Mouse (Mus musculus): ENCODE data around the gene Ost4.
"Not testable (repeated sequence)": the region's sequence is repeated elsewhere in the genome, so short reads cannot be mapped to it uniquely, and the experiment has no call there.

Gene Ost4

DNA sequence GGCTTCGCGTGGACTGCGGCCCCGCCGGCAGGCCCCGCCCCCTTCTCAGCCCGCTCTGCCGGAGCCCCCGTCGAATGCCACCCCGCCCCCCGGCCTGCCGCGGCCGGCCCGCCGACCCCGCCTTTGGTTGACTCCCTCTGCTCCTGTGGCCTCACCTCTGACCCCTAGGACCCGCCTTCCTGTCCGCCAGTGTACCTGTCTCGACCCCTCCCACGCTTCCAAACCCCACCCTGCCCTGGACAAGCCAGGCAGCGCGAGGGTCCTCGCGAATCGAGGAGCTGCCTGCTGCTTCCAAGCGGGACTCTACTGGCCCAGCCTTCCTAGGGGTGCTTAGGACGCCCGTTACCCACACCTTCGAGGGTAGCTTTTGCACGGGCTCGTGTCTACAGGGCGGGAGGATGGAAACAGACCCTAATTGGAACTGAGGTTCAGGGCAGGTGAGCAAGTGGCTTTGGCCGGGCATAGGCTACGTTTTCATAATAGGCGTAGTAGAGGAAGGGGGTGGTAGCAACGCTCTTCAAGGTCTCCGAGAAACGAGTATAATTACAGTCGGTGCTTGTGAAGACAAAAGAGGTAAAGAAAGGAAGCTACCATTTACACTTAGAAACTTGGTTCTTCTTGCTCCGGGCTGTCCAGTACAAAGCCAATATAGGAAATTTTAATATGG, 18.4 kb downstream of the Ost4 start:
- DNase-seq = no peak

- DNase-seq = peak; percentile 94
Measured at GRCm38 (mm10) chr5:30888337-30889087, 19.1 kb downstream of the Ost4 start, which contains the start of gene Agbl5. Gene Agbl5 (plus strand): TSS chr5:30888694.

GRCm38 (mm10) chr5:30887858-30888336, 19.7 kb downstream of the Ost4 start:
- DNase-seq = peak; percentile 93

DNA sequence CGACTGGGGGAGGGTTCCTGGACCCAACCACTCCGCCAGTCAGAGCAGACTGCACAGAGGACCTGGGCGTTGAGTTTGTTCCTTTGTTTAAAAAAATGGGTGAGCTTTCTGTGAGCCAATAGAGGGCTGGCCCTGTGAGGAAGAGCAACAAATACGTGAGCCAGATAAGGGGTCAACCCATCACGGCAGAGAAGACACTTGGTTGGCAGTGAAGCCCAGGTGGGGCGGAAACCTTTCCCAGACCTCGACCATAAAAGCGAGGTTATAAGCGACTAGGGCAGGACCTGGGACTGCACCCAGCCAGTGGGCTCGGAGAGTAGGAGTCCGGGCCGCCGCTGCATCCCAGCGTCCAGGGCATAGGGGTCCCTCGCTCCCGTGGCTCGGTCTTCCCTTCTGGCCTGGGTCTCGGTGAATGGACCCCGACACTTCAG, 20.2 kb downstream of the Ost4 start:
- peak; percentile 57 for DNase-seq

DNA sequence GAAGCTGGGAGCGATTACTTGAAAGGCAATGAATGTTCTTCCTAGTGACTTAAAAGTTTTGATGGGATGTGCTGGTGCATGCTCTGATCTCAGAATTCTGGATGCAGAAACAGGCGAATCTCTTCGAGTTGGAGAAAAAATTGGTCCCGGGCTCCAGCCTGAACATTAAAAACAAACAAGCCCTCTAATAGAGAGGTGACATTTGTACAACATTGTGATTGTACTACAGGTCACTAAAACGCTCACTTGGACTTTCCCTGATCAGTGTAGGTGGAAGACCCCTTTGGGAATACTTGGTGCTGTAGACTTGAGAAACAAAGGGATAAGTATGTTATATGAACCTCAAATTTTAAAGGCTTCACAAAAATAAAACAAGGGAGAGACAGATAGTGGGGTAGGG, 20.9 kb downstream of the Ost4 start:
- DNase-seq = no peak

DNA sequence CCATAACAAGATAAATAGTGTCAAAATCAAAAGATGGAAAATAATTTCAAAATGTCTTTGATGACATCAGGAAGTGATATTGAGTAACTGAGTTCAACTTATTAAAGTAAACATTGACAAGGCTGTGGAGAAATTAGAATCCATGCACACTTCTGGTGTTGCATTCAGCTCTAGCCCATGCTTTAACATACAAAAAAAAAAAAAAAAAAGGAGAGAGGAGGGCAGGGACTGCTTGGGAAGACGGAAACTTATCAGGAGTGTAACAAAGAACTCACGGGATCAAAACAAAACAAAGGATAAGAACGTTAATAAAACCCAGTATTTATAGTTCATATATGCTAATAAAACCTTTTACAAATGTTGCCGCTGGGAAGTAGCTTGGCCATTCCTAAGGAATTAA, 21.4 kb downstream of the Ost4 start:
- DNase-seq = no peak

DNA sequence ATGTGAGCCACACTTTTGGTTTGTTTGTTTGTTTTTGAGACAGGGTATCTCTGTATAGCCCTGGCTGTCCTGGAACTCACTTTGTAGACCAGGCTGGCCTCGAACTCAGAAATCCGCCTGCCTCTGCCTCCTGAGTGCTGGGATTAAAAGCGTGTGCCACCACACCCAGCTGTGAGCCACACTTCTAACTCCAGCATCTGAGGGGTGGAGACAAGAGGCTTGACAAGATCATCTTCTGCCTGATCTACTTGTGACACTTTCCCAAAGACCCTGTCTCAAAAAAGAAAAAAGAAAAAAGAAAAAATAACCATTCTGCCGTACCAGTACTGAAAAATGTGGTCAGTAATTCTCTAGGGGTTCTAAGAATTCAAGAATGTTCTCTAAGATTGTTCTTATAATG, 25.7 kb downstream of the Ost4 start:
- DNase-seq = not testable (repeated sequence)

DNA sequence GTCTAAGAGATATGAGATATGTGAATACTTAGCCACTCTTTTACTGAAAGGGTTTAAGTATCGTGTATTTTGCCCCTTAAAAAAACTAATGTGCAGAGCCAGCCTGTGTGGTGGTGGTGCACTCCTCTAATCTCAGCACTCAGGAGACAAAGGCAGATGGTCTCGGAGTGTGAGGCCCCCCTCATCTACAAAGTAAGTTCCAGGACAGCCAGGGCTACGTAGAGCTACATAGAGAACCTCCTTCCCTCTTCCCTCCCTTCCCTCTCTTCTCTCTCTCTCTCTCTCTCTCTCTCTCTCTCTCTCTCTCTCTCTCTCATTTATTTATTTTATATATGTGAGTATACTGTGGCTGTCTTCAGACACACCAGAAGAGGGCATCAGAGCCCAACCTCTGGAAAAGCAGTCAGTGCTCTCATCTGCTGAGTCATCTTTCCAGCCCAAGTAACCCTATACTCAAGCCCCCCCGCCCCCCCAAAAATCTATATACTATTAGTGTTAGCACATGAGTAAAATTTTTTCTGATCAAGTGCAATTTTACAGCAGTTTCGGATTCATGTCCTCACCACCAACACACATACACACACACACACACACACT, 28.1 kb downstream of the Ost4 start:
- no peak for DNase-seq

GRCm38 (mm10) chr5:30878616-30879015, 29.0 kb downstream of the Ost4 start:
- DNase-seq = peak; percentile 73

DNA sequence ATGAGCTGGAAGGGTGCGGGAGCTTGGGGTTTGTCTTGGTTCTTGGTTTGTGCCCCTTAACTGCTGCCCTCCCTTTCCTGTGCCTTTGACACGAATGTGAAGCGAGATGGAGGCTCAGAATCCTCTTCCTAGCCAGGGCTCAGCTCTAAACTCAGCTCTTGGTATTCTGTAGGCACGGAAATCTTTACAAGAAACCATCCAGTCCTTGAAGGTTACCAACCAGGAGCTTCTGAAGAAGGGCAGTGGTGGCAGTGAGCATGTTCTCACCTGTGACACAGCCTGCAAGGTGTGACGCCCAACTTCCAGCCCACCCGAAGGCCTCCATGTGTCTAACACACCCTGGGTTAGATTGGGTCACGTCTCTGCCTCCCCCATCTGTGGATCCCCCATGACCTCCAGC, 33.2 kb downstream of the Ost4 start:
- DNase-seq = no peak

- DNase-seq = no peak
Measured at GRCm38 (mm10) chr5:30872574-30872973, 35.0 kb downstream of the Ost4 start.

DNA sequence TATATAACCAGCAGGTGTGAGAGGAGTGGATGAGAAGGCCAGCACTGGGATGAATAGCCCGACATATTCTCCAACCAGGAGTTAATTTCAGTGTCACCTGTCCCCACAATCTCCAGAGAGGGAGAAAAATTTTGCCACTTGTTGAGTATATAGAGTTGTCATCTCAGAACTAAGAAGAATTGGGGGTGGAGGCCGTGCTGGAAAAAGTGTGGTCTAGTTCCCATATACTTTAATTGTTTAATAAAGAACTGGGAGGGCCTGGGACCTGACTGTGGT, 37.5 kb downstream of the Ost4 start:
- no peak for DNase-seq

- DNase-seq = peak; percentile 86
Measured at GRCm38 (mm10) chr5:30869405-30870130, 38.0 kb downstream of the Ost4 start.

DNA sequence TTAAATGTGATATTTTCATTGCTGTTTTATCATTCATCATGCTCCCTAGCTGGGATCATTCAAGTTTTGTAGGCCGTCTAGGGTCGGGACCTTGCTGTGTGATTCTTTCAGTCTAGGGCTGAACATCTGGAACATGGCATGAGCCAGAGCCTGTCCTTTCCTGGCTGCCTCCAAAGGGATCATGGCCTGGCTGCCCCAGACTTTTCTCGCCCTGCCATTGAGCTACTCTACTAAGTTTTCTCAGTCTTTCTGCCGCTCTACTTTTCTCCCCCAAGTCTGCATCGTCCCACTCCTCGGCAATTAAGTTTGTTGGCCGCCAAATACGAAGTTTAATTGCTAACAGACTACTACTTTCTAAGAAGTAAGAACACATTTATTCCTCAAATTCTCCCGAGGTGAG, 38.6 kb downstream of the Ost4 start:
- DNase-seq = no peak

DNA sequence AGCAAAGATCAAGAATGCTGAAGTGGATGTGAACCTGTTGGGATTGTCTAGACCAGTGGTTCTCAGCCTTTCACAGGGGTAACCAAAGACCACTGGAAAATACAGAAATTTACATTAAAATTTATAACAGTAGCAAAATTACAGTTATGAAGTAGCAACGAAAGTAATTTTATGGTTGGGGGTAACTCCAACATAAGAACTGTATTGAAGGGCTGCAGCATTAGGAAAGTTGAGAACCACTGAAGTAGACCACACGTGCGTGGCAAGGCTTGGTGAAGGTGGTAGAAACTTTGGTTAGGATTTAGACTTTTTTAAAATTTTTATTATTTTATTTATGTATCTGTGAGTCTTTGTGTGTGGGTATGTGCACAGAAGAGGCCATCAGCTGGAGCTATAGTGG, 39.9 kb downstream of the Ost4 start, which contains the start of gene Tmem214:
Tmem214 (plus strand) TSS at position 301 of the 400 bp plus-strand sequence.
- no peak for DNase-seq

DNA sequence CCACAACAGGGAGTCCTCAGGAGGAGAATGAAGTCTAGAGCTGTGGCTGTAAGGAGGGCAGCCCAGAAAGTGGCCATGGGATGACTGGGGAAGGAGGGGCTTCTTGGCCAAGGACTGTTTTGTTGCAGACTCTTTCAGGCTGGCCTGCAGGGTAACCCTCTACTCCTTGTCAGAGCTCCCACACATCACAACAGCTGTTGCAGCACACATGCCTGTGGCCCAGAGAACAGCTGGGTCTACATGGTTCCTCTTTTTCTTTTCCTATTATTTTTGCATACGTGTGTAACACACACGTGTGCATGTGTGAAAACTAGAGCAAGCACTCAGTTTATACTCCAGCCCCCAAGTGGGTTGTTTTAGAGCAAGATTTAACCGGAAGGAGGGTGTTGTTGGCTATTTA, 40.7 kb downstream of the Ost4 start:
- no peak for DNase-seq

- no peak for DNase-seq
Measured at GRCm38 (mm10) chr5:30864322-30864721, 43.3 kb downstream of the Ost4 start.

DNA sequence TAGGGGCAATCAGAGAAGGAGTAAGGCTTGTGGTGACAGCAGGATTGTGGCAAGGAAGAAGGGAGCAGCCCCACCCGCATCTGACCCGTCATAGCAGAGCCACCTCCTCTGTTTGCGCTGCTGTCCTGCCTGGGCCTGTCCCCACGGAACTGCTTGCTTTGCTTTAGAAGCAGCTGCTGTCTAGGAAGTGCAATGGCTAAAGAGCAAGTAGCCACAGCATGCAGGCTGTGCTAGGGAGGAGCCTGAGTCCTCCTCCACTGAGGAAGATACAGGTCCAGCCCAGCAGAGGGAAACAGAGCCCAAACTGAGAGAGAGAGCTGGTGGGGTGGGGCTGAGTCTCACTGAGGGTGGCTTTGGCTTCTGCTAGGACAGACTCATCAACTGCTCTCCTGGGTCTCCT, 43.7 kb downstream of the Ost4 start:
- no peak for DNase-seq

DNA sequence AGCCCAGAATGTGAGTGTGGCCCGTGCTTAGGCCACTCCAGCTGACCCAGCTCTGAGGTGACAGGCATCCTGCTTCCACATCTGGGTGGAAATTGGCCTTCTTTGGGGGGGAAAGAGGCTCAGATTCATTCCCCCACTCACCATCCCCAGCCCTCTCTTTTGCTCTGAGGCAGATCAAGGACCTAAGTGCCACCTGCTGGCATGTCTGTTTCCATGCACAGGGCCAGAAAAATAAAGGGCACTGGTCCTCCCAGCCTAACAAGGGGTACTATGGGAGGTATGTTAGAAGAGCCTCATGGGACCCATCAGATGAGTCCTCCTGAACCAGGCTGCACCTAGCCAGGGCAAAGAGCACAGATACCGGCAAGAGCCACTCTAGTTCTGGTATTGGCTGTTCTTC, 51.5 kb downstream of the Ost4 start:
- DNase-seq = no peak

Measured in layer of hippocampus, adult 9-11 months (tissue).